Mouse (Mus musculus) ES-Bruce4 (cell line): ENCODE measurements around the gene Kif22.

Experiments
- CTCF ChIP-seq: IDR thresholded peaks from one replicate; pipeline ENCODE4 v1.8.1; 2011; ENCODE audit warnings: low read depth, low read length
- EP300 ChIP-seq: IDR thresholded peaks from 2 replicates; pipeline ENCODE4 v1.6.1; 2011; ENCODE audit warnings: low read depth, low read length; ENCODE audit not compliant: insufficient read depth
- POLR2A ChIP-seq: IDR thresholded peaks from one replicate; pipeline ENCODE4 v1.8.1; 2011; ENCODE audit warnings: low read length; ENCODE audit not compliant: insufficient read depth

GRCm38 (mm10) chr7:127031244-127031643 lies 11.0 kb downstream of the Kif22 start:
- TF ChIP-seq CTCF: no peak
- no peak for TF ChIP-seq EP300
- TF ChIP-seq POLR2A: no peak
